Mouse (Mus musculus) olfactory bulb, adult 2 months (tissue): ENCODE data around the gene Vsnl1. TPM values are rescaled to one million over a fixed set of nuclear protein-coding genes. Genes with fewer than 3 reads are reported as not detected.

Source experiments
- H3K27ac ChIP-seq: fragments of 200-500 bp; 2 replicates; pipeline ENCODE4 v1.5.1; 2012; ENCODE audit warnings: low read depth, low read length; ENCODE audit not compliant: insufficient read depth
- H3K4me1 ChIP-seq: fragments of 200-500 bp; 2 replicates; pipeline ENCODE4 v1.6.1; 2012; ENCODE audit warnings: low read length; ENCODE audit not compliant: control insufficient read depth, insufficient read depth
- H3K4me3 ChIP-seq: fragments of 200-500 bp; 2 replicates; pipeline ENCODE4 v1.5.1; 2012; ENCODE audit warnings: mild to moderate bottlenecking, low read depth, low read length, moderate library complexity; ENCODE audit not compliant: insufficient read depth
- CTCF ChIP-seq: fragments of 200-500 bp; IDR thresholded peaks from 2 replicates; pipeline ENCODE4 v1.5.1; 2012; ENCODE audit warnings: low read depth, mild to moderate bottlenecking, low read length, moderate library complexity; ENCODE audit not compliant: insufficient read depth
- POLR2A ChIP-seq: fragments of 200-500 bp; IDR thresholded peaks from 2 replicates; pipeline ENCODE4 v1.6.1; 2012; ENCODE audit warnings: mild to moderate bottlenecking, low read depth, low read length, moderate library complexity; ENCODE audit not compliant: insufficient read depth
- WGBS: fragments of 180-500 bp; shearing (Covaris S2); methylation state at CpG from one replicate; pipeline ENCODE4 v1.1.7; 2018; 5-methylcytosine and 5-hydroxymethylcytosine counted together
- polyA plus RNA-seq: library from polyadenylated mRNA; stranded (reverse); fragments of >200 nt; gene quantifications from 2 replicates; pipeline ENCODE4 v1.2.4, GENCODE M21; 2012; ENCODE audit warnings: low replicate concordance; ENCODE audit not compliant: missing spikeins, insufficient read depth, insufficient read length

Vsnl1 gene
- 181 TPM in 1 of 2 replicates, not detected in the other for polyA plus RNA-seq

DNA sequence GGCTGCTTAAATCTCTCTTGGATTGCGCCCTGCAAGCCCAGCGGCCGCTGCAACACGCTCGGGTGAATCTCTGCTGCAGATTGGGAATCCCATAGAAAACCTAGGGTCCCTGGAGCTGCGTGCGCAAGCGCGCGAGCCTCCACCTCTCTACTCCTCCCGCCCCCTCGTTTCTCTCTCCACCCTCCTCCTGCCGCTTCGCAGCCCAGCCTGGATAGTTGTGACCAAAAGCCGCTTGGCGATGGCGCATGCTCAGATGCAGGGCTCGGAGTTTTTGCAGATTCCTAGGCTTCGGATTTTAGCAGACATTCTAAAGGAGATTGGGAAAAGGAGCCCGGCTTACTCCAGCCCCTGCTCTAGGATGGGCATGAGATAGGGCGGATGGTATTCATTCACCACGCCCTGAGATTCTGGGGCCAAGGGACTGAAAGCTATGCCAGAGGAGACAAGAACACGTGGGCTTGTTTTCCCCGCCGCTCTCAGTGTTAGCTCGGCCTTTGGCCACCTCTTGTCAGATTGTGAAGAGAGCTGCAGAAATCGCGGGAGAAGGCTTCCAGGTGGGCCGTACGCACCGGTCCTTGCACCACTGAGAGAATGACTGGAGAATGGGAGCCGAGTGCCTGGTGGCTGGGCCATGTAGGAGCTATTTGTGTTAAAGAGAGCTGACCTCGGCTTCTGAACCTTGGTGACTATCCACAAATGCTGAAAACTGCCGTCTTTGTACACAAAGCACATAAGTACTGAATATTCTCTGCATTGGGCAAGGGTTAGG lies at the start of gene Vsnl1:
Gene Vsnl1, minus strand, starts transcription at position 117 of the 769 bp plus-strand sequence.
- Histone ChIP-seq H3K4me3 (peak within 1 kb of the TSS; percentile 52), H3K4me1 (peaks cover 14% of the 10 kb centered on the region), H3K27ac (peak within 1 kb of the TSS; percentile 24)
- WGBS = 2% methylated on average over 34 of the region's 34 CpGs
- TF ChIP-seq CTCF = no peak
- TF ChIP-seq POLR2A = peak; percentile 46

DNA sequence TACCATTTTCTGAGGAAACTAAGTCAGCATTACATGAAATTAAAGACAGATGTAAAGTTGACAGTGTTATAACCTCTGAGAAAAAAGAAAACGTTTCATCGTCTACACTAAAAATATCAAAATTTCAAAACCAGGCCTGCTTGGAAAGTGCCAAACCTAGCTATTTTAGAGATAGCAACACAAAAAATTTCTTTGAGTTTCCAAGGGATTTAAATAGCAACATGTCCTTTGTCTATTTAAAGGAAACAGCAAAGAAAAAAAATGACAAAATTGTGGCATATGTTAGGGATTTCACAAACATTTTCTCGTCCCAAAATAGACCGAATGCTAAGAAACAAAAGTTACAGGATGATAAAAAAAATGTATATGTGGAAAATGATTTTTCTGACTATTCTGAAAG lies 20.2 kb upstream of the Vsnl1 start:
- TF ChIP-seq CTCF (no peak), POLR2A (no peak)
- Histone ChIP-seq H3K4me3 (no peak overlapping the region), H3K4me1 (peaks cover 8% of the 10 kb centered on the region), H3K27ac (no peak overlapping the region)
- WGBS = 83% methylated on average over 4 of the region's 4 CpGs

DNA sequence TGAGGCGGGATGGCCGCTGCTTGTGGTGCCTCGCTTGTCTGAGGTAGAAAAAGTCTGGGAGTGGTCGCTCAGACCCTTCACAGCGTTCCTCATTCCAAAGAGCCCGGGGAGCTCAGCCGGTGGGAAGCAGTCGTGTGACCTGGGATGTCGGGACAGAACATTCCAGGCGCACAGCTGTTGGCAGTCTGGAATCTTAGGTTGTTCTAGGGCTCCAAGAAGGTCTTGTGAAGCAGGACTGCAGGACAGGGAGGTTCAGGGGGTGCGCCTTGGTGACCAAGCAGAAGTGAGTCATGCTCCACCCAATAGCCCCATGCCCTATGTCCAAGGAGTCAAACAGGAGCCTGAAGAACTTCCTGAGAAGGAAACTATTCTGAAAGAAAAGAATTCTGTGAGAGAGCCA lies 19.8 kb upstream of the Vsnl1 start:
- Histone ChIP-seq H3K4me3 (peak overlapping the region; percentile 83), H3K27ac (no peak overlapping the region), H3K4me1 (peaks cover 8% of the 10 kb centered on the region)
- TF ChIP-seq CTCF = no peak
- no peak for TF ChIP-seq POLR2A
- 6% methylated on average over 11 of the region's 11 CpGs for WGBS

DNA sequence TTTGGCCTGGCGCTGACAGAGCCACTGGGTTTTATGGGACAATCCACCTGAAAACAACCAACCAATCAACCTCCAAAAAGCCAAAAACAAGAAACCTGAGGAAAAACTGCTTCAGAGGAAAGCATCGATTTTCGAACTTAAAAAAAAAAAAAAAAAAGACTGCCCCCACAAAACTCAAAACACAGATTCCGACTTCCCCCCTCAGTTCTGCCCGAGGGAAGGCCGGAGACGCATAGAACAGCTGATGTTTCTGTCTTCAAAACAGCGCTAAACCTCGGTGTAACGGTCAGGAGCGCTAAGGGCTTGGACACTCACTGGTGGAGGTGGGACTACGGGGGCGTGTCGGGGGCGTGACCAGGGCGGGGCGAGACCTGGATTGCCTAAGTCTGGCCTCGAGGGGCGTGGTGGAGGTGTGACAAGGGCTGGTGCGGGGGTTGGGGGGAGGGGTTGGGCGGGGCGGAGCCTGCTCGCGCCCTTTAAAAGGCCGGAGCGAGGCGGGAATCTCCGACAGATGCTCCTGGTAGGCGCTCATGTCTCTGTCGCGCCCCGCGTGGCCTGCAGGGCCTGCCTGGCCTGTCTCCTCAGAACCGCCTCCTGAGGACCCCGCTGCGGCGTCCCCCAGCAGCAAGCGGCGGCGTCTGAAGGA lies 19.3 kb upstream of the Vsnl1 start, which contains the start of gene Rad51ap2:
Gene Rad51ap2, plus strand, starts transcription at position 531 of the 646 bp plus-strand sequence.
- 2% methylated on average over 40 of the region's 40 CpGs for WGBS
- H3K4me3 ChIP-seq = peak within 1 kb of the TSS; percentile 83
- TF ChIP-seq CTCF (no peak), POLR2A (no peak)

DNA sequence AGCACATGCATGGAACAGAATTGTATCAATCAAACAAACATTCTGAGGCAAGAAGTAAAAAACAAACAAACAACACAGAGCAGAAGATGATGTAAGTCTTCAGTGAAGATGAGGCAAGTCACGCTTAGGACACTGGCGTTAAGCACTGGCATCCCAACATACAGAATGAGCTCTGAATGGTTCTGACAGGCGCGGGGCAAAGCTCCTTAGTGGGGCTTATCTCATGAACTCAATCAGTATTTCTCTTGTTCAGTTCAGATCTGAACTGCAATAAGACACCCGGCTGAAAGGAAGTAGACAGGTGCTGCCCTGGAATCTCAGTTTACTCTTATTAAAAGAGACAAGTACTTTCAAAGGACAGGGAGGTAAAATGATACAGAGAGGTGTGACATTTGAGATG lies 17.7 kb upstream of the Vsnl1 start:
- TF ChIP-seq POLR2A (no peak), CTCF (no peak)
- Histone ChIP-seq H3K27ac (no peak overlapping the region), H3K4me1 (peaks cover 8% of the 10 kb centered on the region), H3K4me3 (no peak overlapping the region)
- WGBS = 77% methylated on average over 5 of the region's 5 CpGs

More for the DNA sequence above, 19.3 kb upstream of the Vsnl1 start, which contains the start of gene Rad51ap2:
- no peak within 1 kb of the TSS for H3K27ac ChIP-seq
- H3K4me1 ChIP-seq = peaks cover 8% of the 10 kb centered on the region

DNA sequence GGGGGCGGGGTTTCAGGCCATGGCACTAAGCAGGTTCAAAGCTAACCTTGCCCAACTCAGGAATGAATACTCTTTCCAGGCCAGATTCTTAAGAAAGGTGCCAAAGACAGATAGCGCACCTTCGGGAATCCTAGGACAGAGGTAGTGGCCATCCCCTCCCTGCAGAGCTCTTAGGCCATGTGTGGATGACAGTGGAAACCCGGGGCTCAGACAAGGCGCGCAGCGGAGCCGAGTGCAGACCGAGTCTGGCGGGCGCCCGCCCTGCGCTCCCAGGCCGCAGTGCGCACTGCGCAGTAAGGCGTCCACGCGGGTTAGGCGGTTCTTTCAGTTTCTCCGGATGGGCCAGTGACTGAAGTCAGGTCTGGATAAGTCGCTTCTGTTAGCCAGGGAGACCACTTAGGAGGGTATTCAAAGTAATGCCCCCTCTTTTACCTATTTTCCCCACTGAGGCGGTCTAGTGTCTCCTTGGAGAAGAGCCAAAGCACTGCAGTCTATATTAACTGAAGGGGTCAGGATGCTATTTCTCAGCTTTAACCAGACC lies 1.6 kb upstream of the Vsnl1 start:
- no peak overlapping the region for H3K27ac ChIP-seq
- 37% methylated on average over 23 of the region's 23 CpGs for WGBS
- no peak for TF ChIP-seq CTCF
- no peak for TF ChIP-seq POLR2A
- H3K4me3 ChIP-seq = no peak overlapping the region
- peaks cover 14% of the 10 kb centered on the region for H3K4me1 ChIP-seq

DNA sequence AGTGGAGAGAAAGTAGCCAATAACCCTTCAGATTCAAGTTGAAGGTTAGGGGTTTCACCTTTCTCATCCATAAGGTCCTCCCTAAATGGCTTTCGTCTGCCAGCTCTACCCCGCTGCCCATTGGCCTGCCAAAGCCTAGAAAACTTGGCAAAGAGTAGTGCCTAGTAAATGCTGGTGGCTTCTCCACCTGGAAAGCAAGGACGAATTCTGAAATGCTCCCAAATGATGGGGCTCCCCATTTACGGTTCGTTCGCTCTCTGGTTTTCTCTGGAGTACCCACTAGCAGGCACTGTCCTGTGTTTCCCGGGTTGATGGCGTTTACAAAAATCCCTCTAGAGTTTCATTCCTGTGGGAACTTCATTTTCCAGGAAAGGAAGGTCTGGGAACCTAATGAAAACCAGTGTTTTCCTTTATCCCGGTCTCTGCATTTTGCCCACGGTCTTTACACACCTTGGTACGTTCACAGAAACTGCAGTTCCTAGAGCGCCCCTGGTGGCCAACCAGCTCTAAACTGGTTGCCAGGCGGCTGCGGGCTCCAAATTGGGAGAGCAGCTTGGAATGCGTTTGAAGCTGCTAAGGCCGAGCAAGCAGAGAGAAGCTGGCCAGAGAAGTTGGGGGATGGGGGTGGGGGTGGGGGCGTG lies 973 bp upstream of the Vsnl1 start:
- TF ChIP-seq CTCF = peak; percentile 65
- no peak for TF ChIP-seq POLR2A
- 13% methylated on average over 17 of the region's 17 CpGs for WGBS
- no peak overlapping the region for H3K27ac ChIP-seq
- no peak overlapping the region for H3K4me3 ChIP-seq
- peaks cover 14% of the 10 kb centered on the region for H3K4me1 ChIP-seq

DNA sequence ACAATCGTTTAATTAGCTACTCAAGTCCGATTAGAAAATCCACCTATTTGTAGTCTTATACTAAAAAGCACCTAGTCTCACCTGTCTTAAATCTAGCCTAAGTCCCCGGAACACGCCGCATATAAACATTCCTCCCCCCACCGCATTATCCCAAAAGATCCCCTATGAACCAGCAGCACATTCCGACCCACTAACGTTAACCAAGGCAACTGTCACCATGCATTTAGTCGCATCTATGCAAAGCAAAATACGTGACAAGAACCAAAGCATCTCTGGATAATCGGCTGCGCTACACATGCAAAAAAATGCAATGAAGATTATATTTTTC lies 426 bp downstream of the Vsnl1 start:
- peak overlapping the region; percentile 20 for H3K27ac ChIP-seq
- under 1% methylated on average over 12 of the region's 12 CpGs for WGBS
- H3K4me3 ChIP-seq = peak overlapping the region; percentile 49
- TF ChIP-seq POLR2A = no peak
- TF ChIP-seq CTCF = no peak
- peaks cover 14% of the 10 kb centered on the region for H3K4me1 ChIP-seq
